Mouse (Mus musculus) kidney, embryonic 16.5 days (tissue): ENCODE results near the gene Sh3rf1. TPM values are rescaled to one million over a fixed set of nuclear protein-coding genes. Genes with fewer than 3 reads are reported as not detected.

ENCODE experiments used
- ATAC-seq: fragments of 200-750 bp; cut with Nextera tagmentation; 2 replicates; pipeline ENCODE4 v1.8.0; 2017; ENCODE audit warnings: moderate TSS enrichment; ENCODE audit not compliant: low FRiP score, low TSS enrichment
- H3K27ac ChIP-seq: fragments of 300-500 bp; sonication (generic); 2 replicates; pipeline ENCODE4 v1.5.1; 2014; ENCODE audit warnings: low read length
- H3K27me3 ChIP-seq: fragments of 300-500 bp; sonication (generic); 2 replicates; pipeline ENCODE4 v1.6.1; 2014; ENCODE audit warnings: low read length, control low read depth, mixed read lengths; ENCODE audit not compliant: insufficient read depth
- H3K36me3 ChIP-seq: fragments of 300-500 bp; sonication (generic); 2 replicates; pipeline ENCODE4 v1.6.1; 2014; ENCODE audit warnings: low read length, control low read depth, mixed read lengths; ENCODE audit not compliant: insufficient read depth
- H3K4me1 ChIP-seq: fragments of 300-500 bp; sonication (generic); 2 replicates; pipeline ENCODE4 v1.6.1; 2014; ENCODE audit warnings: low read length, control low read depth, mixed read lengths; ENCODE audit not compliant: insufficient read depth
- H3K4me2 ChIP-seq: fragments of 300-500 bp; sonication (generic); replicated peaks from 2 replicates; pipeline ENCODE4 v1.6.1; 2014; ENCODE audit warnings: low read depth, low read length
- H3K4me3 ChIP-seq: fragments of 300-500 bp; sonication (generic); 2 replicates; pipeline ENCODE4 v1.5.1; 2014; ENCODE audit warnings: mild to moderate bottlenecking, low read length
- H3K9ac ChIP-seq: fragments of 300-500 bp; sonication (generic); replicated peaks from 2 replicates; pipeline ENCODE4 v1.6.1; 2014; ENCODE audit warnings: low read length
- H3K9me3 ChIP-seq: fragments of 300-500 bp; sonication (generic); 2 replicates; pipeline ENCODE4 v1.6.1; 2016; ENCODE audit warnings: low read length, control low read depth
- WGBS: fragments of 180-500 bp; shearing (Covaris S2); extraction: QIAGEN DNeasy Blood & Tissue Kit; methylation state at CpG from one replicate; pipeline ENCODE4 v1.1.7; 2014; 5-methylcytosine and 5-hydroxymethylcytosine counted together
- polyA plus RNA-seq: library from polyadenylated mRNA; unstranded; fragments of >200 nt; fragmentation: Nextera tagmentation; extraction: Ambion mirVana; gene quantifications from 2 replicates; pipeline ENCODE4 v1.2.1, GENCODE M21; 2015

Sh3rf1 gene
- polyA plus RNA-seq, 1 experiment from 2014 or later = 23.3 TPM

GRCm38 (mm10) chr8:61217426-61217825, 6.2 kb upstream of the Sh3rf1 start:
- no peak overlapping the region for H3K4me2 ChIP-seq
- no peak overlapping the region for H3K4me3 ChIP-seq
- no peak overlapping the region for H3K27ac ChIP-seq
- 56% methylated on average over 8 of the region's 8 CpGs for WGBS
- no peaks in the 10 kb centered on the region for H3K36me3 ChIP-seq
- no peak for ATAC-seq
- peaks cover 14% of the 10 kb centered on the region; the same call in 1 of the 2 replicates for H3K4me1 ChIP-seq
- no peaks in the 10 kb centered on the region for H3K9me3 ChIP-seq
- H3K9ac ChIP-seq = no peak overlapping the region
- H3K27me3 ChIP-seq = no peaks in the 10 kb centered on the region

- Histone ChIP-seq H3K9me3 (no peaks in the 10 kb centered on the region), H3K4me3 (no peak overlapping the region), H3K4me1 (peaks cover 14% of the 10 kb centered on the region; the same call in 1 of the 2 replicates), H3K27ac (no peak overlapping the region), H3K9ac (no peak overlapping the region), H3K36me3 (no peaks in the 10 kb centered on the region), H3K4me2 (no peak overlapping the region), H3K27me3 (no peaks in the 10 kb centered on the region)
- no peak for ATAC-seq
- 100% methylated on average over 2 of the region's 2 CpGs for WGBS
Measured at GRCm38 (mm10) chr8:61218439-61218838, 5.2 kb upstream of the Sh3rf1 start.

DNA sequence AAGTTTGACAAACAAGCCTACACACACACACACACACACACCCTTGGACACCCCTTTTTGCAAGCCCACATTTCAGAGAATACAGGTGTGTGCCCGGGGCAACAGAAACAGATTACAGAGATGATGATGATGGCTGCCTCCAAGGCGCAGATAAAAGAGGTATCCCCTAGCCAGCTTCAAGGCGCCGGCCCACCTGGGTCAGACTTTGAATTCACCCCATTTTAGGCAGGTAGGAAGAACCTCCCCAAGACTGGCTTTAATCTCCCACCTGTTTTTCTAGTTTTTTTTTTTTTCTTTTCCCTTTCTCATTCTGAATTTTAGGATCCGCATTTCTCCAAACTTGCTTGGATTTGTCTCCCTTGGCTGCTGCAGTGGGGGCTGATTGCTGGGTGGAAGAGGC, 389 bp upstream of the Sh3rf1 start:
- Histone ChIP-seq H3K27me3 (no peaks in the 10 kb centered on the region), H3K9me3 (no peaks in the 10 kb centered on the region), H3K36me3 (no peaks in the 10 kb centered on the region), H3K4me3 (peak overlapping the region; percentile 90), H3K4me2 (peak overlapping the region; percentile 69), H3K9ac (peak overlapping the region; percentile 94), H3K27ac (peak overlapping the region; percentile 93), H3K4me1 (peaks cover 25% of the 10 kb centered on the region)
- 25% methylated on average over 5 of the region's 5 CpGs for WGBS
- ATAC-seq = no peak

GRCm38 (mm10) chr8:61224380-61225092, 864 bp downstream of the Sh3rf1 start:
- peak; percentile 56 for ATAC-seq
- H3K4me1 ChIP-seq = peaks cover 35% of the 10 kb centered on the region
- H3K9me3 ChIP-seq = no peaks in the 10 kb centered on the region
- H3K27ac ChIP-seq = peak overlapping the region; percentile 86
- WGBS = 0% methylated on average over 41 of the region's 41 CpGs
- no peaks in the 10 kb centered on the region for H3K27me3 ChIP-seq
- peak overlapping the region; percentile 90 for H3K4me3 ChIP-seq
- H3K9ac ChIP-seq = peak overlapping the region; percentile 94
- H3K36me3 ChIP-seq = no peaks in the 10 kb centered on the region
- H3K4me2 ChIP-seq = peak overlapping the region; percentile 69

DNA sequence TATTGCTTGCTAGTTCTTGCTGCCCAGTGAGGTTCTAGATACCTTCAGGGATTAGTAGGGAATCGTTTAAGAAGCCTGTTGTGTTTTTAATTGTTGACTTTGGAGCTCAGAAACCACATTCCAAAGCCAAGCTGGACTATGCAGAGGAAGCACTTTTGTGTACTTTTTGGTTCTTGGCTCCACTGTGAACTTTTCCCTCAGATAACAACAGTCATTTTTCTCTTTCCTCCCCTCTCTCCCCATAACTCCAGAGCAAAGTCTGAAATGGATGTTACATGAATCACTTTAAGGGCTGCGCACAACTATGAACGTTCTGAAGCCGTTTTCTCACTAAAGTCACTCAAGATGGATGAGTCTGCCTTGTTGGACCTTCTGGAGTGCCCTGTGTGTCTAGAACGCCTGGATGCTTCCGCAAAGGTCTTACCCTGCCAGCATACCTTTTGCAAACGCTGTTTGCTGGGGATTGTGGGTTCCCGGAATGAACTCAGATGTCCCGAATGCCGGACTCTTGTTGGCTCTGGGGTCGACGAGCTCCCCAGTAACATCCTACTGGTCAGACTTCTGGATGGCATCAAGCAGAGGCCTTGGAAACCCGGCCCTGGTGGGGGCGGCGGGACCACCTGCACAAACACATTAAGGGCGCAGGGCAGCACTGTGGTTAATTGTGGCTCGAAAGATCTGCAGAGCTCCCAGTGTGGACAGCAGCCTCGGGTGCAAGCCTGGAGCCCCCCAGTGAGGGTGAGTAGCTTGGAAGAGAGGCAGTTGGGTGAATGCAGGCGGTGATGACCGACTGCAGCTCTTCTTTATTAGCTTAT, 2.1 kb downstream of the Sh3rf1 start:
- Histone ChIP-seq H3K27me3 (no peaks in the 10 kb centered on the region), H3K9me3 (no peaks in the 10 kb centered on the region), H3K4me3 (peak overlapping the region; percentile 90), H3K4me2 (peak overlapping the region; percentile 69), H3K27ac (peak overlapping the region; percentile 86), H3K9ac (peak overlapping the region; percentile 94), H3K36me3 (no peaks in the 10 kb centered on the region; the same call in 1 of the 2 replicates), H3K4me1 (peaks cover 41% of the 10 kb centered on the region)
- no peak for ATAC-seq
- WGBS = 17% methylated on average over 20 of the region's 20 CpGs

GRCm38 (mm10) chr8:61226632-61227031, 3.0 kb downstream of the Sh3rf1 start:
- peaks cover 49% of the 10 kb centered on the region for H3K4me1 ChIP-seq
- peak overlapping the region; percentile 90 for H3K4me3 ChIP-seq
- H3K27me3 ChIP-seq = no peaks in the 10 kb centered on the region
- H3K27ac ChIP-seq = no peak overlapping the region
- H3K4me2 ChIP-seq = peak overlapping the region; percentile 69
- H3K9ac ChIP-seq = no peak overlapping the region
- WGBS = 58% methylated on average over 5 of the region's 5 CpGs
- no peaks in the 10 kb centered on the region; the same call in 1 of the 2 replicates for H3K36me3 ChIP-seq
- H3K9me3 ChIP-seq = no peaks in the 10 kb centered on the region
- ATAC-seq = no peak

DNA sequence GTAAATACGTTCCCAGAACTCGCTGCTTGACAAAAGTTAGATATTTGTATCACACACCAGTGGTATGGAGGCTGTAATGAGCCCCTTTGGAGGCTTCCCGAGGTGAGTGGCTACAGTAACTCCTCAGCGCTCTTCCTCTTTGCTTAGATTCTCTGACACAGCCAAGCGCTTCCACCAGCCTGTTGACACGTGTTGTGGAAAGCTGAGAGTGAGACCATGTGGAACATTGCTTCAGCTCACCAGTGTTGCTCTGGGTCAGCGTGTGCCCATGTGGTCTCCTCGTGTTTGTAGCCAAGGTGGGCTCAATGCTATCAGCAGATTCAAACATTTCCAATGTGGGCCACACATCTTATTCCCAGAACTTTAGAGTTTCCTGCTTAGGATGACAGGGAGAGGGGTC, 5.0 kb downstream of the Sh3rf1 start:
- 41% methylated on average over 8 of the region's 8 CpGs for WGBS
- Histone ChIP-seq H3K36me3 (no peaks in the 10 kb centered on the region; the same call in 1 of the 2 replicates), H3K9ac (peak overlapping the region; percentile 34; the same call in 1 of the 2 replicates), H3K27ac (no peak overlapping the region), H3K9me3 (no peaks in the 10 kb centered on the region), H3K4me1 (peaks cover 53% of the 10 kb centered on the region), H3K27me3 (no peaks in the 10 kb centered on the region), H3K4me2 (peak overlapping the region; percentile 69), H3K4me3 (peak overlapping the region; percentile 34)
- no peak for ATAC-seq

DNA sequence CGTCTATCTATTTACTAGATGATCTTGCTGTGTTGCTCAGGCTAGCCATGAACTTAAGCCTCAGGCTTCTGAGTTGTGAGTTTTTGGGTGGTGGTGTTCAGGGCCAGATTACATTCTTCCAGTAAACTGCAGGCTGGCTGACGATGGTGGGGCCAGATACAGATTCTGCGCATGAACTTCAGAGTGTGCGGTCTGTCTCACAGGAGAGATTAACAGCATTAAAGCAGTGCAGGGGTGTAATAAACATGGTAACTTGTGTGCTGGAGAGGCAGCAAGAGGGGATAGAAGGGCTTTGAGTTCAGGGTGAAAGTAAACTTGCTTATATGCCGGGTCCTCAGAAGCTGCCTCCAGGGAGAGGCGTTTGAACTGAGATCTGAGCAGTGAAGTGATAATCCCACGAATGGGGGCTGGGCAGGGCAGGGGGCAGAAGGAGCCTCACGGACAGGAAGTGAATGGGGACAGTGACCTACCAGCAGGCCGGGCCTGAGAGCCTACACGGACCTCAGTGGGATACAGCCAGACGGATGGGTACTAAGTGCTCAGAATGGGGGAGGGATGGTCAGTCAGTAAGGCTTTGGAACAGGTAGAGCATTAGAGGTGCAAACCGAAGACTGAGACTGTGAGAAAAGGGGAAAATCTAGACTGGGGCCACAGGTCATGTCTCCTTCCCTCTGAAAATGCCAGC, 6.0 kb downstream of the Sh3rf1 start:
- H3K4me1 ChIP-seq = peaks cover 53% of the 10 kb centered on the region
- H3K4me3 ChIP-seq = no peak overlapping the region
- H3K36me3 ChIP-seq = peaks cover 2% of the 10 kb centered on the region; the same call in 1 of the 2 replicates
- H3K9me3 ChIP-seq = no peaks in the 10 kb centered on the region
- no peaks in the 10 kb centered on the region for H3K27me3 ChIP-seq
- 52% methylated on average over 12 of the region's 12 CpGs for WGBS
- H3K4me2 ChIP-seq = peak overlapping the region; percentile 36; the same call in 1 of the 2 replicates
- H3K27ac ChIP-seq = no peak overlapping the region
- no peak for ATAC-seq
- no peak overlapping the region for H3K9ac ChIP-seq

GRCm38 (mm10) chr8:61230881-61231755, 7.4 kb downstream of the Sh3rf1 start:
- H3K9me3 ChIP-seq = no peaks in the 10 kb centered on the region
- no peak overlapping the region for H3K27ac ChIP-seq
- H3K9ac ChIP-seq = no peak overlapping the region
- WGBS = 92% methylated on average over 11 of the region's 11 CpGs
- peaks cover 54% of the 10 kb centered on the region for H3K4me1 ChIP-seq
- no peak overlapping the region for H3K4me2 ChIP-seq
- H3K4me3 ChIP-seq = no peak overlapping the region
- no peaks in the 10 kb centered on the region for H3K27me3 ChIP-seq
- H3K36me3 ChIP-seq = peaks cover 2% of the 10 kb centered on the region; the same call in 1 of the 2 replicates
- ATAC-seq = no peak
